ENCODE assay signal across 8 mouse cellular contexts in the genomic region with DNA sequence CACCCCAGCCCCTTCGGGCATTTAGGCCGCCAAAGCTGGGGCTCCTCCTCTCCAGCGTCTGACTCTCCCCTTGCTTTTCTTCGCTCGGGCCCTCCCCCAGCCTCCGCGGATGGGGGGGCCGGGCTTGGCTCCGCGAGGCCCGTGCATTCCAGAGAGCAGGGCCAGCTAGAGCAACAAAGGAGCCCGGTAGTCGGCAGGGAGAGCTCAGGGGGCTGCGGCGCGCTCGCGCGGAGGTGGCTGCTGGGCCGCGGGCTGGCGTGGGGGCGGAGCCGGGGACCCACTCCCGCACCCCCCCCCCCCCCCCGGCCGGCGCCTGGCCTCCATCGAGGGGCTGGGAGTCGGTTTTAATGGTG. TPM values are rescaled to one million over a fixed set of nuclear protein-coding genes. Genes with fewer than 3 reads are reported as not detected.
DNase-seq lines count a peak whose midpoint lies in the region; ATAC-seq and TF ChIP-seq lines count a peak whose summit lies in the region.

A gene (plus strand): TSS at position 168 of the 353 bp plus-strand sequence.

- no peaks in the 10 kb centered on the region for H3K36me3 ChIP-seq in ES-Bruce4 (ENCODE audit: control insufficient read depth, insufficient read depth, low read length, poor library complexity, severe bottlenecking)
- H3K36me3 ChIP-seq in forebrain, embryonic 13.5 days (ENCODE audit: poor library complexity, severe bottlenecking): peaks cover 8% of the 10 kb centered on the region
- no peaks in the 10 kb centered on the region for H3K36me3 ChIP-seq in heart, postnatal 0 days (replicated peaks; ENCODE audit: control insufficient read depth, insufficient read depth, low read length)
- peaks cover 7% of the 10 kb centered on the region; the same call in 1 of the 2 replicates for H3K36me3 ChIP-seq in lung, embryonic 14.5 days (ENCODE audit: insufficient read depth)

- DNase-seq in adrenal gland, adult (ENCODE audit: inconsistent age in 2 of 2, low spot score in 1 of 2): peak; percentile 80 to 90
- peak; percentile 90 for DNase-seq in heart, postnatal 0 days (ENCODE audit: low spot score)
- peak; percentile 77 to 90 for DNase-seq in kidney, postnatal 25 days
- DNase-seq in lung, embryonic 14.5 days: peak; percentile 95
- peak; percentile 88 for DNase-seq in retina, embryonic 14.5 days (ENCODE audit: low spot score)
- no peak for DNase-seq in natural killer cell, adult 2 months (ENCODE audit: low spot score in 2 of 2)

- peak within 1 kb of the TSS; percentile 97 for H3K9ac ChIP-seq in ES-Bruce4 (ENCODE audit: low read depth, poor library complexity, severe bottlenecking)
- H3K9ac ChIP-seq in forebrain, embryonic 13.5 days: peak within 1 kb of the TSS; percentile 94
- peak within 1 kb of the TSS; percentile 97 for H3K9ac ChIP-seq in heart, postnatal 0 days (replicated peaks; ENCODE audit: low read depth, low read length)
- H3K9ac ChIP-seq in lung, embryonic 14.5 days: peak within 1 kb of the TSS; percentile 99

- under 1% methylated on average over 21 of the region's 30 CpGs for WGBS in forebrain, embryonic 13.5 days
- 0% methylated on average over 21 of the region's 30 CpGs for WGBS in heart, postnatal 0 days
- WGBS in lung, embryonic 14.5 days: 2% methylated on average over 28 of the region's 30 CpGs

- peak; percentile 97 for ATAC-seq in forebrain, embryonic 13.5 days
- peak; percentile 94 for ATAC-seq in heart, postnatal 0 days (ENCODE audit: insufficient read depth, low read depth)
- peak; percentile 98 for ATAC-seq in lung, embryonic 14.5 days (ENCODE audit: insufficient read depth)

- TF ChIP-seq POLR2A in ES-Bruce4 (IDR thresholded peaks at IDR 0.05; ENCODE audit: insufficient read depth, low read length): peak; percentile 23

- no peak within 1 kb of the TSS for H3K27ac ChIP-seq in ES-Bruce4 (ENCODE audit: insufficient read depth, low read length)
- H3K27ac ChIP-seq in forebrain, embryonic 13.5 days: peak within 1 kb of the TSS; percentile 87
- peak within 1 kb of the TSS; percentile 94 for H3K27ac ChIP-seq in heart, postnatal 0 days (ENCODE audit: low read depth)
- H3K27ac ChIP-seq in lung, embryonic 14.5 days (ENCODE audit: low read depth): peak within 1 kb of the TSS; percentile 99

- no peaks in the 10 kb centered on the region; the same call in 1 of the 2 replicates for H3K27me3 ChIP-seq in ES-Bruce4 (ENCODE audit: control insufficient read depth, insufficient read depth, low read length, poor library complexity, severe bottlenecking)
- H3K27me3 ChIP-seq in forebrain, embryonic 13.5 days: no peaks in the 10 kb centered on the region
- no peaks in the 10 kb centered on the region for H3K27me3 ChIP-seq in heart, postnatal 0 days (ENCODE audit: control insufficient read depth, insufficient read depth, low read length)
- H3K27me3 ChIP-seq in lung, embryonic 14.5 days (ENCODE audit: insufficient read depth, low read length): no peaks in the 10 kb centered on the region

- no peak for TF ChIP-seq EP300 in ES-Bruce4 (IDR thresholded peaks at IDR 0.05; ENCODE audit: insufficient read depth, low read depth, low read length)
- peak; percentile 20; the same call in 1 of the 2 replicates for TF ChIP-seq EP300 in heart, postnatal 0 days (IDR thresholded peaks at IDR 0.05; ENCODE audit: low read depth)

- H3K4me1 ChIP-seq in ES-Bruce4 (ENCODE audit: control insufficient read depth, insufficient read depth, low read length): no peaks in the 10 kb centered on the region
- H3K4me1 ChIP-seq in forebrain, embryonic 13.5 days: peaks cover 26% of the 10 kb centered on the region
- peaks cover 18% of the 10 kb centered on the region; the same call in 1 of the 2 replicates for H3K4me1 ChIP-seq in heart, postnatal 0 days (ENCODE audit: control insufficient read depth, insufficient read depth)
- H3K4me1 ChIP-seq in lung, embryonic 14.5 days (ENCODE audit: insufficient read depth): peaks cover 11% of the 10 kb centered on the region

- no peaks in the 10 kb centered on the region for H3K9me3 ChIP-seq in ES-Bruce4 (replicated peaks; ENCODE audit: control insufficient read depth, insufficient read depth, low read length, poor library complexity, severe bottlenecking)
- no peaks in the 10 kb centered on the region for H3K9me3 ChIP-seq in forebrain, embryonic 13.5 days (replicated peaks)
- H3K9me3 ChIP-seq in heart, postnatal 0 days (replicated peaks; ENCODE audit: control insufficient read depth, low read length): no peaks in the 10 kb centered on the region
- no peaks in the 10 kb centered on the region for H3K9me3 ChIP-seq in lung, embryonic 14.5 days (ENCODE audit: low read depth, low read length)

- TF ChIP-seq CTCF in ES-Bruce4 (IDR thresholded peaks at IDR 0.05; ENCODE audit: low read depth, low read length): no peak
- TF ChIP-seq CTCF in heart, postnatal 0 days (IDR thresholded peaks at IDR 0.05; ENCODE audit: low read depth): no peak
- TF ChIP-seq CTCF in lung, embryonic 14.5 days (IDR thresholded peaks at IDR 0.05; ENCODE audit: low read depth): no peak

- peak within 1 kb of the TSS; percentile 79 for H3K4me2 ChIP-seq in forebrain, embryonic 13.5 days
- H3K4me2 ChIP-seq in heart, postnatal 0 days (ENCODE audit: low read depth, low read length): peak within 1 kb of the TSS; percentile 85
- peak within 1 kb of the TSS; percentile 98 for H3K4me2 ChIP-seq in lung, embryonic 14.5 days

- peak within 1 kb of the TSS; percentile 78 for H3K4me3 ChIP-seq in ES-Bruce4 (ENCODE audit: low read depth, low read length)
- peak within 1 kb of the TSS; percentile 82 for H3K4me3 ChIP-seq in forebrain, embryonic 13.5 days
- H3K4me3 ChIP-seq in heart, postnatal 0 days (ENCODE audit: low read depth, low read length): peak within 1 kb of the TSS; percentile 91
- H3K4me3 ChIP-seq in lung, embryonic 14.5 days (ENCODE audit: low read depth, low read length): peak within 1 kb of the TSS; percentile 92

RNA-seq across cellular contexts. Expression of the gene that starts here (rescaled TPM):
- 26.5 and 28.2 TPM in 2 replicates for polyA plus RNA-seq in ES-Bruce4 (2011; ENCODE audit: insufficient read depth, insufficient read length, low read depth, missing spikeins)
- polyA plus RNA-seq in forebrain, embryonic 13.5 days (2015; fragmentation: Nextera tagmentation; extraction: Ambion mirVana): 20.5 and 21.1 TPM in 2 replicates
- total RNA-seq in heart, postnatal 0 days (2014; rRNA removed; ENCODE audit: low replicate concordance): 50.9 and 54.7 TPM in 2 replicates
- 6.5 and 7.1 TPM in 2 replicates for polyA plus RNA-seq in heart, postnatal 0 days (2015; fragmentation: Nextera tagmentation; extraction: Ambion mirVana)
- polyA plus RNA-seq in lung, embryonic 14.5 days (2014; fragmentation: Nextera tagmentation; extraction: Ambion mirVana): 60.9 and 69.1 TPM in 2 replicates

Comparison
In these comparisons a context has a peak if more than half of its experiments do, and no peak if none do; other contexts are left out.
1. DNase-seq: peak in adrenal gland, adult (2 of 2), heart, postnatal 0 days (single experiment), kidney, postnatal 25 days (2 of 2), lung, embryonic 14.5 days (single experiment) and retina, embryonic 14.5 days (single experiment); none in natural killer cell, adult 2 months (0 of 2).
2. Peak in every context shown above with its lines, with median percentiles within 50 percentile points of each other: H3K4me3 ChIP-seq, H3K9ac ChIP-seq, ATAC-seq and H3K4me2 ChIP-seq.